Mouse (Mus musculus): ENCODE data around the gene Ccni.

DNA sequence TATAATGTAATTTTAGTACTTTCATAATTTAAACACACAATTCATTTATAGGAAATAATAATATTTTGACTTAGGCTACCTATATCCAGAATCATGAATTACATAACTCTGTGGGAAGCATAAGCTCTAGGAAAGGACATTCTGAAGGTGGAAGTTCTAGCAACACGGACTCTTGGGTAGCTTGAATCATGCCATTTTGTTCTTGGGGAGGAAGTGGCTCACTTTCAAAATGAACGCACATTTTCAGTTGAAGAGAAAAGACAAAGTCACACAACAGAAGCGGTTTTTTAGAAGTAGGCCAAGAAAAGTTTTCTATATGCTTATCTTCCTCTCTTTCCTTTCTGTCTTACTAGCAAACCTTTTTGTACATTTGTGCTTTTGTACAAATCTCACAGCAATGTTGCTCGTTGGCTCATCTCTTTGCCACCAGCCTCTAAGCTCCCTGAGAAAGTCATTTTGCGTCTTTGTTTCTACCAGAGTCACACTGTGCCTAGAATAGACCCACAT lies 49.5 kb upstream of the Ccni start:
- TF ChIP-seq CTCF (IDR thresholded peaks at IDR 0.05) (no peak), POLR2A (IDR thresholded peaks at IDR 0.05; ENCODE audit: insufficient read depth, low read depth, low read length) (no peak), EP300 (IDR thresholded peaks at IDR 0.05; ENCODE audit: insufficient read depth, low read depth, low read length) (no peak)

Data from heart, adult 2 months (tissue).